Mouse (Mus musculus) spleen, adult 2 months (tissue): ENCODE results near the gene Ptdss2. TPM values are rescaled to one million over a fixed set of nuclear protein-coding genes. Genes with fewer than 3 reads are reported as not detected.

Experiments used
- DNase-seq, 2 experiments: peaks; one replicate each; pipeline versions ENCODE4 v3.0.0 to v3.0.0-alpha.2; 2012 to 2021; ENCODE audit warnings: low spot score in 2 of 2, low read depth in 1 of 2
- H3K27ac ChIP-seq: fragments of 200-500 bp; 2 replicates; pipeline ENCODE4 v1.5.1; 2012; ENCODE audit warnings: low read length, inconsistent platforms; ENCODE audit not compliant: insufficient read depth
- H3K27me3 ChIP-seq: fragments of 200-500 bp; 2 replicates; pipeline ENCODE4 v1.6.1; 2012; ENCODE audit warnings: mild to moderate bottlenecking, moderate library complexity, low read length, inconsistent platforms; ENCODE audit not compliant: control insufficient read depth, insufficient read depth
- H3K36me3 ChIP-seq: fragments of 200-500 bp; 2 replicates; pipeline ENCODE4 v1.6.1; 2012; ENCODE audit warnings: mild to moderate bottlenecking, low read length, inconsistent platforms; ENCODE audit not compliant: control insufficient read depth, insufficient read depth
- H3K4me1 ChIP-seq: fragments of 200-500 bp; 2 replicates; pipeline ENCODE4 v1.6.1; 2011; ENCODE audit warnings: inconsistent platforms; ENCODE audit not compliant: control insufficient read depth, insufficient read depth, insufficient read length
- H3K4me3 ChIP-seq: fragments of 200-500 bp; 2 replicates; pipeline ENCODE4 v1.5.1; 2011; ENCODE audit warnings: mild to moderate bottlenecking, inconsistent platforms; ENCODE audit not compliant: insufficient read depth, insufficient read length; ENCODE audit errors: extremely low read depth
- CTCF ChIP-seq: fragments of 200-500 bp; IDR thresholded peaks from 2 replicates; pipeline ENCODE4 v1.5.1; 2011; ENCODE audit warnings: mild to moderate bottlenecking, inconsistent platforms; ENCODE audit not compliant: insufficient read depth, insufficient read length, insufficient replicate concordance; ENCODE audit errors: extremely low read depth
- POLR2A ChIP-seq: fragments of 200-500 bp; IDR thresholded peaks from 2 replicates; pipeline ENCODE4 v1.6.1; 2011; ENCODE audit warnings: low read depth, low read length, inconsistent platforms
- WGBS: fragments of 180-500 bp; shearing (Covaris S2); methylation state at CpG from one replicate; pipeline ENCODE4 v1.1.7; 2018; 5-methylcytosine and 5-hydroxymethylcytosine counted together
- polyA plus RNA-seq: library from polyadenylated mRNA; depleted of rRNA; stranded (reverse); fragments of >200 nt; gene quantifications from 2 replicates; pipeline ENCODE4 v1.2.3, GENCODE M21; 2012

The Ptdss2 gene
- polyA plus RNA-seq, 1 experiment = 26.8 TPM

DNA sequence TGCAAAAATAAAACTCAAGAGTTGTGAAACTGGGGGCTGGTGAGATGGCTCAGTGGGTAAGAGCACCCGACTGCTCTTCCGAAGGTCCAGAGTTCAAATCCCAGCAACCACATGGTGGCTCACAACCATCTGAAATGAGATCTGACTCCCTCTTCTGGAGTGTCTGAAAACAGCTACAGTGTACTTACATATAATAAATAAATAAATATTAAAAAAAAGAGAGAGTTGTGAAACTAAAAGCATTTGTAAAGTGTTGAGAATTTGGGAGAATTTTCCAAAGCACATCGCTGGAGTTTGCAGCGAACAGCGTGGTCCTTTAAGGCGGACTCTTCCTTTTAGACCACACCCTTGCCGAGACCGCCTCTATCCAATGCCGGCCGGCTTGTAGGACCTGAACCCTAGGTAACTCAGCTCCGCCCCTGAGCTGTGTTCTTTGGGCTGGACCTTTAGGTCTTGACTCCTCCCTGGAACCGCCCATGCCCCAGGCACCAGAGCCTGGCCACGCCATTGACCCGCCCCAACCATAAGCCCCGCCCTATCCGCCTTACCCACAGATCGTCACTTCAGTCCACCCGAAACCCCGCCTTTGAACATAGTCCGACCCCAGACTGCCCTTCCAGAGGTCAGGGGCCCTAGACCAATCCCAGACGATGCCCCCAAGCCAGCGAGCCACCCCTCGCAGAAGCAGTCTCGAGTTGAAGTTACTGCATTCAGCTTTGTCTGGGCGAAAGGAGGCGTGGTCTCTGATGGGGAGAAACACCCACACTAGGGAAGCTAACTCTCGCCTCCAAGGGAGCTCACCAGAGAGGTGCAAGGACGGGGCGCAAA lies 721 bp downstream of the Ptdss2 start:
- H3K4me1 ChIP-seq = no peaks in the 10 kb centered on the region
- peak; percentile 93 to 94 for DNase-seq

DNA sequence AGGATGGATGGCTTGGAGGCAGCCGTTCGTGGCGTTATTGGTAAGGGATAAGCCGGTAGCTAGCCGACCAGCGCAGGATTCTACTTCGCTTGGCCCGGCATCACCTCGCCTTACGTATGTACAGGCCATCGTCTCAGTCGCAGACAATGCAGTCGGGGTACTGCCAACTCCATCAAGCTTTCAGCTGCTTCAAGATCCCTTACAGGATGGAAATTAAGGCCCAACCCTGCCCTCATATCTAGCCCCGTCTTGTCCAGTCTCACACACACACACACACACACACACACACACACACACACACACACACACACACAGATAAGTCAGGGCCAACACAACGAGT lies 1.3 kb downstream of the Ptdss2 start:
- no peak for TF ChIP-seq POLR2A
- no peak for TF ChIP-seq CTCF
- Histone ChIP-seq H3K4me3 (peak overlapping the region; percentile 75), H3K27me3 (no peaks in the 10 kb centered on the region), H3K4me1 (no peaks in the 10 kb centered on the region), H3K27ac (peak overlapping the region; percentile 61), H3K36me3 (no peaks in the 10 kb centered on the region)
- DNase-seq = no peak
- WGBS = 5% methylated on average over 15 of the region's 15 CpGs

More for the DNA sequence above, 721 bp downstream of the Ptdss2 start:
- Histone ChIP-seq H3K27me3 (no peaks in the 10 kb centered on the region), H3K36me3 (no peaks in the 10 kb centered on the region), H3K4me3 (peak overlapping the region; percentile 75), H3K27ac (peak overlapping the region; percentile 61)
- TF ChIP-seq CTCF = no peak
- TF ChIP-seq POLR2A = no peak; the same call in 1 of the 2 replicates
- WGBS = 1% methylated on average over 29 of the region's 29 CpGs

DNA sequence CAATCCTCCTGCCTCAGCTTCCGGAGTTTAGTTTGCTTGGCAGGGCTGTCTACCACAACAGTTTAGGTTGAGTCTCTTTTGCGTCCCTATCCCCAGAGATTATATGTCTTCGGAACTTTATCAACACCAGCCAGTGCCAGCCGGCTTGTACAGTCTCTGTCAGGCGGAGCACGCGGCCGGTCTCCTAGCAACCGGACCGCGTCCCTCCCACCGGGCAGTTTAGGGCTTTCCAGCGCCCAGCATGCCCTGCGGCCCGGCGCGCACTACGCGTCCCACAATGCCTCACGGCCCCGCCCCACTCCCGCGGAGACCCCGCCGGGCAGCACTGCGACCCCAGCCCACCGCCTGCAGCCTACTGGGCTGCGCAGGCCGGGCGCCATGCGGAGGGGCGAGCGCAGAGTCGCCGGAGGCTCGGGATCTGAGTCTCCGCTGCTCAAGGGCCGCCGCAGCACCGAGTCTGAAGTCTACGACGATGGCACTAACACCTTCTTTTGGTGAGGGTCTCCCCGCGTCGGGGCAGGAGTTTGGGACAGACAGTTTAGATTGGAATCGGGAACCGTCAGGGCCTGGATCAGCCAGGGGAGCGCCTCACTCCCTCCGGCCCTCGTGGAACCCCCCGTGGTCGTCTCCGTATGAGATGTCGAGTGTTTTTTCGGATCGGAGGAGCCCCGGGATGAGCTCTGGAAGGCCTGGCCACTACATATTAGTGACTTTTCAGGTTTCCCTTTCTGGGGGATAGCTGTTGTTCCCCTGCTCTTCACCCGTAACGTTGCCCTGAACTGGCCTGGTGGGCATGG lies 9.0 kb downstream of the Ptdss2 start:
- H3K4me1 ChIP-seq = peaks cover 2% of the 10 kb centered on the region; the same call in 1 of the 2 replicates
- WGBS = 1% methylated on average over 59 of the region's 59 CpGs
- peak; percentile 71 to 87 for DNase-seq
- H3K27ac ChIP-seq = peak overlapping the region; percentile 10; the same call in 1 of the 2 replicates
- H3K36me3 ChIP-seq = no peaks in the 10 kb centered on the region; the same call in 1 of the 2 replicates
- no peaks in the 10 kb centered on the region for H3K27me3 ChIP-seq
- peak overlapping the region; percentile 94 for H3K4me3 ChIP-seq
- TF ChIP-seq CTCF = no peak
- no peak for TF ChIP-seq POLR2A

DNA sequence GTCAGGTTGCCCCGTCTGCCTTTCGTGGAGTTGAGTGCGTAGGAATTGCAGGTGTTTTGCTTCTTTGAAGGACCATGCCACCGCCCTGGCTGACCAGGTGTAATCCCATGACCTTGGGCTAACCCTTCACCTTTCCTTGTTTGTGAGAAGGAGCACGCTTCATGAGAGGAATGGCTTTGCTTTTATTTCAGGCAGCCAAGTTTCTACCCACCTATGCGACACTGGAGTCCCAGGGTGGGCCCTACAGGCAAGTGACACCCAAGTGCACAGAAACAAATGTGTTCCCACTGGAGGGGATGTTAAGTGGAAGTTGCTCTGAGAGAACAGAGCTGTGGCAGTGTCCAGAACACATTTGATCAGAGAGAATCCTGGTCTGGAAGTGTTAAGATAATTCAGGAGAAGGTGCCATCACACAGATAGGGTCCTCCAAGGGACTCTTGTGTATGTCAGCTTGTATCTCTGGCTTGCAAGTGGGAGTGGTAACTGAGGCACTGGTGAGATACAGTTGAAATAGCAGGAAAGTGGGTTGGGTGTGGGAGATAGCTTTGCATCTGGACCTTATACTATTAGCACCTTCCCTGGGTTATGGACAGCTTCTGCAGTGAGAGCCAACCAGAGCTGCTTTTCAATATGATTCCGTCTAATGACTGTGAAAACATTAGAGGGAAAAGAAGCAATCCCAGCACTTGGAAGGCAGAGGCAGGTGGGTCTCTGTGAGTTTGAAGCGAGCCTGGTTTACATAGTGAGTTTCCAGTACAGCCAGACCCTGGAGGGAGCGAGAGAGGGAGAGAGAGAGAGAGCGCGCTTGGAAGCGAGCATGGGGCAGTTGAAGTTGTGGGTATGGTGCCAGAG lies 9.9 kb downstream of the Ptdss2 start:
- Histone ChIP-seq H3K4me1 (peaks cover 2% of the 10 kb centered on the region; the same call in 1 of the 2 replicates), H3K36me3 (peaks cover 2% of the 10 kb centered on the region; the same call in 1 of the 2 replicates), H3K27me3 (no peaks in the 10 kb centered on the region), H3K27ac (peak overlapping the region; percentile 10; the same call in 1 of the 2 replicates), H3K4me3 (peak overlapping the region; percentile 94; the same call in 1 of the 2 replicates)
- no peak for DNase-seq
- TF ChIP-seq CTCF (no peak), POLR2A (no peak)
- WGBS = 67% methylated on average over 12 of the region's 12 CpGs

GRCm38 (mm10) chr7:141141326-141141725 lies 19.1 kb downstream of the Ptdss2 start:
- Histone ChIP-seq H3K27me3 (no peaks in the 10 kb centered on the region), H3K4me3 (no peak overlapping the region), H3K27ac (no peak overlapping the region), H3K36me3 (peaks cover 2% of the 10 kb centered on the region; the same call in 1 of the 2 replicates), H3K4me1 (no peaks in the 10 kb centered on the region)
- no peak for DNase-seq
- 86% methylated on average over 4 of the region's 4 CpGs for WGBS
- no peak for TF ChIP-seq POLR2A
- TF ChIP-seq CTCF = no peak

DNA sequence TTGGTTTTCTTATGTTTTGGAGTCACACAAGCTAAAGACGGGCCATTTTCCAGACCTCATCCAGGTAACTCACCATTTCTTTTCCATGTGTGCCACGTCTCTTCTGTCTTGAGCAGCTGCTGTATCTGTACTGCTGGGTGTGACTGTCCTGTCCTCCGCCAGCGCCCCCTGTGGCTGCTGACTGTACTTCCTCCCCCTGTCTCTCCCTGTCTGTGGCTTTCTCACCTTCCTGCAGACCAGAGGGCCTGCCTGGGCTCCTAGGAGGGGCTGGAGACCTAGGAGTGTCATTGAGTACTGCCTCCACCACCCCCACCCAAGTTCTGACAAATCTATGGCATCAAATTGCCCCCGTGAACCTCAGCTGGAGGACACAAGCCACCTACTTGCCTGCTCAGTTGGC lies 20.9 kb downstream of the Ptdss2 start:
- Histone ChIP-seq H3K27me3 (no peaks in the 10 kb centered on the region), H3K36me3 (no peaks in the 10 kb centered on the region; the same call in 1 of the 2 replicates), H3K4me3 (no peak overlapping the region), H3K27ac (no peak overlapping the region), H3K4me1 (no peaks in the 10 kb centered on the region)
- peak in 1 of 2 experiments; percentile 44 for DNase-seq
- 45% methylated on average over 5 of the region's 5 CpGs for WGBS
- TF ChIP-seq POLR2A = no peak
- TF ChIP-seq CTCF = peak; percentile 60; the same call in 1 of the 2 replicates
